Mouse (Mus musculus): ENCODE measurements at regions not wholly inside any gene's neighbourhood (a gene's known extent, or its start where the extent isn't known, plus 50 kb on each side); places are given as distances from the start of the nearest gene placed in this dataset.

- peak; percentile 22 for DNase-seq (ENCODE audit: low spot score)
Observed at GRCm38 (mm10) chr6:84514623-84515022, 79.1 kb downstream of the Cyp26b1 start.

- DNase-seq (ENCODE audit: low spot score): no peak
Observed at GRCm38 (mm10) chr6:84508598-84508997, 85.1 kb downstream of the Cyp26b1 start.

- DNase-seq (ENCODE audit: low spot score): no peak
Observed at GRCm38 (mm10) chr6:84506675-84507074, 87.0 kb downstream of the Cyp26b1 start.

- DNase-seq (ENCODE audit: low spot score): no peak
Observed at GRCm38 (mm10) chr6:84500255-84500886, 93.3 kb downstream of the Cyp26b1 start.

GRCm38 (mm10) chr6:84498076-84498475, 95.6 kb downstream of the Cyp26b1 start:
- DNase-seq (ENCODE audit: low spot score): no peak

GRCm38 (mm10) chr6:84493676-84494075, 100.0 kb downstream of the Cyp26b1 start:
- DNase-seq (ENCODE audit: low spot score): no peak

- no peak for DNase-seq (ENCODE audit: low spot score)
Observed at GRCm38 (mm10) chr6:84493169-84493568, 100.5 kb downstream of the Cyp26b1 start.

GRCm38 (mm10) chr6:84492594-84492993, 101.1 kb downstream of the Cyp26b1 start:
- DNase-seq (ENCODE audit: low spot score): no peak

- no peak for DNase-seq (ENCODE audit: low spot score)
Observed at GRCm38 (mm10) chr6:84491106-84491505, 102.6 kb downstream of the Cyp26b1 start.

- DNase-seq (ENCODE audit: low spot score): no peak
Observed at GRCm38 (mm10) chr6:84481205-84481604, 112.5 kb downstream of the Cyp26b1 start.

- DNase-seq (ENCODE audit: low spot score): no peak
Observed at GRCm38 (mm10) chr6:84477072-84477471, 116.6 kb downstream of the Cyp26b1 start.

- DNase-seq (ENCODE audit: low spot score): peak; percentile 36
Observed at GRCm38 (mm10) chr6:84476466-84476865, 117.2 kb downstream of the Cyp26b1 start.

- no peak for DNase-seq (ENCODE audit: low spot score)
Observed at GRCm38 (mm10) chr6:84474835-84475234, 118.9 kb downstream of the Cyp26b1 start.

- DNase-seq (ENCODE audit: low spot score): no peak
Observed at GRCm38 (mm10) chr6:84473171-84473570, 120.5 kb downstream of the Cyp26b1 start.

- DNase-seq (ENCODE audit: low spot score): no peak
Observed at GRCm38 (mm10) chr6:84472287-84472686, 121.4 kb downstream of the Cyp26b1 start.

GRCm38 (mm10) chr6:84467319-84467718, 126.4 kb downstream of the Cyp26b1 start:
- DNase-seq (ENCODE audit: low spot score): no peak

- DNase-seq (ENCODE audit: low spot score): no peak
Observed at GRCm38 (mm10) chr6:84466223-84466622, 127.5 kb downstream of the Cyp26b1 start.

GRCm38 (mm10) chr6:84465596-84465995, 128.1 kb downstream of the Cyp26b1 start:
- DNase-seq (ENCODE audit: low spot score): no peak

GRCm38 (mm10) chr6:84463592-84464367, 129.9 kb downstream of the Cyp26b1 start:
- no peak for DNase-seq (ENCODE audit: low spot score)

- no peak for DNase-seq (ENCODE audit: low spot score)
Observed at GRCm38 (mm10) chr6:84456803-84457202, 136.9 kb downstream of the Cyp26b1 start.

- DNase-seq (ENCODE audit: low spot score): no peak
Observed at GRCm38 (mm10) chr6:84445093-84445492, 148.6 kb downstream of the Cyp26b1 start.

GRCm38 (mm10) chr6:84442667-84443066, 151.0 kb downstream of the Cyp26b1 start:
- DNase-seq (ENCODE audit: low spot score): no peak

GRCm38 (mm10) chr6:84441721-84442480, 151.8 kb downstream of the Cyp26b1 start:
- DNase-seq (ENCODE audit: low spot score): no peak
